Comparison of ENCODE assay signal across 9 mouse cellular contexts in genomic region chrX:101979267-101979666, GRCm38 (mm10).
DNase-seq lines count a peak whose midpoint lies in the region; ATAC-seq lines count a peak whose summit lies in the region.
"Had no signal": no experiment of that assay in that cellular context is flagged by ENCODE, and none has a peak within 500 bp of the region (broad histone marks: within the 10 kb centered on the region; RNA-seq: fewer than 3 reads in every experiment).

No protein-coding gene starts in this region.

- H3K9me3 ChIP-seq in intestine, embryonic 15.5 days: no peaks in the 10 kb centered on the region

- DNase-seq in heart, adult 11 months: peak; percentile 91
- DNase-seq in heart, adult 18-20 months: no peak
- DNase-seq in retina, postnatal 1 day: peak; percentile 23
- no peak for DNase-seq in retina, embryonic 14.5 days (ENCODE audit: low spot score)
- DNase-seq in urinary bladder, postnatal 4 days (ENCODE audit: low spot score in 2 of 2): no peak
- no peak for DNase-seq in left cerebral cortex, adult 11 months (ENCODE audit: low spot score)
- no peak for DNase-seq in layer of hippocampus, adult 11-12 months (ENCODE audit: low spot score)
- DNase-seq: cerebellum, adult 9-10 months had no signal

- 40% methylated on average over 5 of the region's 5 CpGs for WGBS in intestine, embryonic 15.5 days

- no peak overlapping the region for H3K4me2 ChIP-seq in intestine, embryonic 15.5 days (replicated peaks)

- 0 out of 2 replicates have a peak, but pooled peaks cover 7% of the 10 kb centered on the region for H3K27me3 ChIP-seq in intestine, embryonic 15.5 days (replicated peaks)

- ATAC-seq in intestine, embryonic 15.5 days: peak; percentile 73

- H3K9ac ChIP-seq in intestine, embryonic 15.5 days: no peak overlapping the region

- H3K36me3 ChIP-seq in intestine, embryonic 15.5 days: no peaks in the 10 kb centered on the region

- H3K4me1 ChIP-seq in intestine, embryonic 15.5 days (replicated peaks): no peaks in the 10 kb centered on the region; the same call in 1 of the 2 replicates

- H3K4me3 ChIP-seq in intestine, embryonic 15.5 days (replicated peaks): no peak overlapping the region

- H3K27ac ChIP-seq in intestine, embryonic 15.5 days: peak overlapping the region; percentile 56; the same call in 1 of the 2 replicates

Comparison
In these comparisons a context has a peak if more than half of its experiments do, and no peak if none do; other contexts are left out.
1. DNase-seq: peak in heart, adult 11 months (single experiment) and retina, postnatal 1 day (single experiment); none in heart, adult 18-20 months (0 of 2), retina, embryonic 14.5 days (single experiment), urinary bladder, postnatal 4 days (0 of 2), left cerebral cortex, adult 11 months (single experiment) and layer of hippocampus, adult 11-12 months (single experiment).